Mouse (Mus musculus): ENCODE measurements around the gene Recql. TPM values are rescaled to one million over a fixed set of nuclear protein-coding genes. Genes with fewer than 3 reads are reported as not detected.
A peak's percentile ranks its signal among the peaks of the same experiment; 100 is the strongest.

Recql gene
- total RNA-seq (2022), result 10 to 100 TPM; 13.4 to 26.5 (median 19.8) TPM

DNA sequence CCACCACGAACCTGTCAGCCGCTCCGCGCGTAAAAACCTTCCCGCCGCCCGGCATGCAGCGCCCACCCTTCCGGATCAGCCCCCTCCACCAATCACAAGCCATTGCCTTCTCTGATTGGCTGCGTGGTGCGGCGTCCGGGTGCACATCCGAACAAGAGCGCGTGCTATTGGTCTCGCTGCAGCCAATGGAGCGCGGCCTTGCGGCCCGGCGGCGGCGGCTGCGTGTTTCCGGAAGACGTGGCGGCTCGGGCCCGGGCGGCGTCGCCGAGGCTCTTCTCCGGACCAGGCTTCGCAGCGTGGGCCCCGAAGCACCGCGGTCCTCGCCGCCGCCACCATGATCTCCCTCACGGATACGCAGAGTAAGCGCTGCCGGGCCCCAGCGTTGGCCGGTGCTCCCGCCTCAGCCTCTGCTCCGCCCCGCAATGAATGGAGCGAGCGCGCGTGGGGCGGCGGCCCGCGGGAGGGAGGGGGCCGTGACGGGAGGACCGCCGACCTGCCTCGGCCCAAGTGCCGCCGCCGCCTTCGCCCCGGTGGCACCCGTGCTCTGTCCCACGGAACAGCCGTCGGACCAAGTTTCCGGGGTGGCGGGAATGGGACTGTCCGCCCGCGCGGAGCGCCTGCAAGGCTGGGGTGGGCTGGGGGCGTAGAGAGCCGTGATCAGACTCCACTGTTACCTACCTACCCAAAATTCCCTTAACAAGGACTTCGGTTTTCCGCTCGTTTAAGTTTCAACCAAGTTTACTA, at the start of gene Recql, which contains the start of gene Golt1b:
Gene Recql, minus strand, starts transcription at position 77 of the 744 bp plus-strand sequence.
Gene Golt1b, plus strand, starts transcription at position 211 of the 744 bp plus-strand sequence.
- DNase-seq, result peak; percentile 98

DNA sequence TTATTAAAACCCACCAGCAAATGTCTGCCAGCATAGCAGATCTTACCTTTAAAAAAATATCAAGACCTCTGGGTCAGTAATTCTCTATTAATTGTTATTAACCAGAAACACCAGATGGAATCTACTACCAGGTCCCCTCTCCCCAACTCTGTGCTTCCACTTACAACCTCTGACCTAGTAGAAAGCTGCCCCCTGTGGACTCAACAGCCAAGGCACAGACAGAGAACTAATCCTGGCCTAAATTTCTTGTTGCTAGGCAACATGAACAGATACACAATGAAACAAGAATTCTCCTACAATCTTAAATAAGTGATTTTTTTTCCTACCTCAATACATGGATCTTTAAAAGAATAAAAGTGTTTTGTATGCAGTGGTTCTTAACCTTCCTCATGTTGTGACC, 42.2 kb upstream of the Recql start:
- no peak for DNase-seq

DNA sequence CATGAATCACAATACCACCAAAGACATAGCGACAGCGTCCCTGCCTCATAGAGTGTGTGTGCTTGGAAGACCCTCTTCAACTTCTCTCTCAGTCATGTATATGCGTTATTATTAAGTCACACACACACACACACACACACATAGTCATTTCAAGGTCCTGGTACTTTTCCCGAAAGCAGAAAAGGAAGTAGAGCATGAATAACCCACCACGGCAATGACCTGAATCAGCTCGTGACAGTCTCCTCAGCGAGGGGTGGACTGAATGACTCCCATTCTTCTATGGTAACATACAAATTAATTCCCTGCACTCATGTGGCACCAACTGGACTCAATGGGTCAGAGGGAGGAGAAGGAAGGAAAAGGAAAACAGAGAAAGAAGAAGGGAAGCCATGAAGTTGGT, 38.1 kb upstream of the Recql start:
- no peak for DNase-seq

DNA sequence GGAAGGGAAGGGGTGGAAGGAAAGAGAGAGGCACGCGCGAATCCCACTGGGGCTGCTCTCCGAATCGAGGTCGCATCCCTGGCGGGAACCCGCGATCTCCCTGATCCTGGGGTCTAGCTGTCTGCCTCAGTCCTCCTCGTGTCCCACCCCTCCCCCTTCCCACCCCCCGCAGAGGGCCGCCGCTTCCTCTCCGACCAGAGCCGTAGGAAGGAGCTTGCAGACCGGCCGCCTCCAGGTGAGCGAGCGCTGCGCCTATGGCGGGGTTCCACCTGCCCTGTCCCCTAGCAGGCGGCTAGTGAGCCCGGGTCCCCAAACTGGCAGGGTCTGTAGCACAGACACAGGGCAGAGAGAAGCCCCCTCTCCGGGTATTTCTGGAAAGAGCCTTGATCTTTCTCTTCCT, 27.7 kb upstream of the Recql start:
- DNase-seq, result no peak

DNA sequence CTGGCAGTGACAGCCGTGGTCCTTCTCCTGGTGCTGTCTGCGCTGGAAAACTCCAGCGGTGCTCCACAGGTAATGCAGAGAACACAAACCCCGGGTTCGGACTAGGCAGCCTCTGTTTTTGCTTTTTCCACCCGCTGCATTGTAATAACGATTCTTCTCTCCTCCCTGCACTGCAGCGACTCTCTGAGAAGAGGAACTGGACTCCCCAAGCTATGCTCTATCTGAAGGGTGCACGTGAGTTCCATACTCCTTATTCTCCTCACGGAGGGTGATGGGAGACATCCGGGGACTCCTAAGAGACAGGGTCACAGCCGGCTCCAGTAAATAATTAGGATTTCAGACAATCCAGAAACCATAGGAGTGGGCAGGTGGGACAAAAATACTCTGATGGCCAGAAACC, 27.0 kb upstream of the Recql start:
- DNase-seq, result no peak

DNA sequence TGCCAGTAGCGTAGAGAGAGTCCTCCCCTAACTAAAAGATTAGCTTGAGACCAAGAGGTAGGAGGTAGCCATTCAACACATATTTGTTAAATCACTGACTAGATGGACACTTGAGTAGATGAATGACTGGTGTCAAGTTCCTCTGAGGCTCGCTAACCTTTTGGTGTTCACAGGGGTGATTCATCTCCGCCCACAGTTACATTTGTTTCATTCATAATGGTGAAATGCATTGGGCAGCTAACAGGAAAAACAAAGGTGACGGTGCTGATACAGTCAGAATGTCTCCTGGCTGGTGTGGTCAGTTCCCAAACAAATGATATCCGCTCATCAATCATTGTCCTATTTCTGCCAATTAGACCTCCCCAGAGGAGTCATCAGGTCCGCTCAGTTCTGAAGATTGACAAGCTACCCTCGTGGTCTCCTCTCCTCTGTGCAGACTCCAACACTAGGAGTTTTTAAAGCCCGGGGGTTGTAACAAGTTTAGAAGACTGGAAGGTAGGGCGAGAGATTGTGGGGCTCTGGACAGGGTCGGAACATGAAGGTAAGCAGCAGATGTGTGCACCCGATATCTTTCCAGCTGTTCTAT, 26.1 kb upstream of the Recql start, which contains the start of gene Spx:
Gene Spx, plus strand, starts transcription at position 536 of the 586 bp plus-strand sequence.
- no peak for DNase-seq

DNA sequence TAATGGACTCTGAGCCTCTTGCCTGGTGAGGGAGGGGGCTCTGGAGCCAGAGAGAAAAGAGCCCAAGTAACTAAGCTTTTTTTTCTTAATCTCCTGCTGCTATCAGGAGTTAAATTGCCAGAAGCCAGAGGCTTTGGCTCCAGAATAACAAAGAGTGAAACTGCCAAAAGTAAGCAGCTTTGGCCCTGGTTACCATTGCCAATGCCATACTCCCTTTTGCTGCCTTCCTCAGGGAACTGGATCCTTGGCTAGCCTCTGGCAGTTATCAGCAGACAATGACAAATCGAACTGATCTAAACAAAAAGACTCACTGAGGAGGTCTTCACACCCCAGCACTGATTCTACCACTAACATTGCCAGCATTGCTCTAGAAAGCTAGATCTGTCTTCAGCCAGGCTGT, 24.3 kb upstream of the Recql start:
- DNase-seq, result no peak

DNA sequence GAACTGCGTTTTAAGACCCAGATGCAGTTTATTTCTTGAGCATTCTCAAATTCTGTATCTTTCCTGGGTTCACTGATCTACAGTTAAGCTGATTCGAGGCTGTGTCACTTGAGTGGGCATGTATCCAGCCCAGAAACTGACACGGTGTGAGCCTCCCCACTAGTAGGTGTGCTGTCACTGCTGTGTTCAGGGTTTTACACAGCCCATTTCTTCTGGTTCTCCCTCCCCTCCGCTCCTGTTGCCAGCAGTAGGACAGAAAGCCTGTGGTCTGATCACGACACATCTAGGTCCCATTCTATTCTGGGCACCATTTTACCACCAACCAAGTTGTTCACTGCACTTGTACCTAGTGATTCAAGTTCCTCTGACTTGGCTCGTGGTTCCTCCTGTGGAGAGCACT, 8.9 kb upstream of the Recql start:
- no peak for DNase-seq

DNA sequence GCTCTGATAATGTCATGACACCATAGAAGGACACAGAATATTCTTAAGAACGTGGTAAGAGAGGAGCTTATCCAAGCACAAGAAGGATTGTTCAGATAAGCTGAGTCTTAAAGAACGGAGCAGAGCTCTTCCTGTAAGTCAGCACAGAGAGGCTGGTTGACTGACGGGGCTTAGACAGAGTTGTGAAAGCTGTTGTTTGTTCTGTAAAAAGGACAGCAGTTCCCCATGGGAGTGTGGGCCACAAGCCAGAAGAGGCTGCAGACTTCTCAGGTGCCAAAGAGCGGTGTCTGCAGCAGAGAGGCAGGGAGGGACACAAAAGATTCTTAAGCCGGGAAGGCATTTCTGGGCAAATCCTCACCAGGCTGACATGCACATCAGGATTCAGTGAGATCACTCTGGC, 7.8 kb upstream of the Recql start:
- no peak for DNase-seq

DNA sequence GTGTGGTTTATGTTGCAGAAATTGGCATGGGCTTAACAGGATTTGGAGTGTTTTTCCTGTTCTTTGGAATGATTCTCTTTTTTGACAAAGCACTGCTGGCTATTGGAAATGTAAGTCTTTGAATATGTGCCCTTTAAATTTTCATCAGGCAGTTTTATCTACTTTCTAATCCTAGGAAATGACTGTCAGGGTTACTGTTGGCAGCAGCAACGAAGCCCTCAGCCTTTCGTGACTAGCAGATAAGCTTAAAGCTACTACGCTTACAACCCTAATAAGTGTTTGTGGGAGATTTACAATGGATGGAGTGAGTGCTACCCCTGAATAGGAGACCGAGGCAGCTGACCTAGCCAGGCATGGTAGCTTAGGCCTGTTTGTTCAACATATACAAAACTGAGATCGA, 5.4 kb upstream of the Recql start:
- DNase-seq, result no peak

DNA sequence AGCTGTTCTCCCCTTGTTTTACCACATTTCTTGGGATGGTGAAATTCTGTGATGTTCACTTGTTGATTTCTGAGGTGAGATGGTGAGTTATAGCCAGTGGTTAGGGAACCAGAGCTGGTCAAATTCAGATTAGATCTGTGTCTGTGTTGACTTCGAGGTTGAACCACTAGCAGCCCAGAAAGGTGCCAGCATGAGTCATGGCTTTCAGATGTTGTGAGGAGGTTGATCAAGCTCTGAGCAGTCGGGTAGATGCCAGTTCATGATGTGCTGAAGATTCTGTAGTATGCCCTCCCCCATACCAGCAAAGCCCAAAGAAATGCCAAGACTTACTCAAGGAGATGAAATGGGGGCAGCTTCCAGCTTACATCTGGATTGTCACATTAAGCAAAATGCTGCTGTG, 2.2 kb upstream of the Recql start:
- DNase-seq, result no peak

DNA sequence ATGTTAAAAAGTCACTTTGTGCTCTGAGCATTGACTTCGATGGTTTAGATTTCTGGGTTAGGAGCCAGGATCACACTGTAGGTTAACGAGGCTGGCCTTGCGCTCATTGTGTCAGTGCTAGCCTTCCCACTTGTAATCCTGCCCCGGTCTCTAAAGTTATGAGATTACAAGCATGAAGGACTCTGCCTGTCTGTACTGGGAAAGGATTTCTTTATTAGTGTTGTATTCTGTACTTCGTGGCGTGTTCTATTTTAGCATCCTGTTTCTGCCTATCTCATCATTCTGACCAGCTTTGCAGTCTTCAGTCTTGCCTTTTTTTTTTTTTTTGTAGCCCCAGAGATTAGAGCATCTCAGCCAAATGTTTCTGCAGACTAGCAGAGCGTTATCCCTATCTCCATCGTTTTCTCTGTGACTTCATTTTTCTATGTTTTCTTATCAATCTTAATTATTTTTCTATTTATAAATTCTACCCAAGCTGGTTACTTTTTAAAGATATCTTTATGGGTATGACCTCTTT, 926 bp upstream of the Recql start:
- no peak for DNase-seq

DNA sequence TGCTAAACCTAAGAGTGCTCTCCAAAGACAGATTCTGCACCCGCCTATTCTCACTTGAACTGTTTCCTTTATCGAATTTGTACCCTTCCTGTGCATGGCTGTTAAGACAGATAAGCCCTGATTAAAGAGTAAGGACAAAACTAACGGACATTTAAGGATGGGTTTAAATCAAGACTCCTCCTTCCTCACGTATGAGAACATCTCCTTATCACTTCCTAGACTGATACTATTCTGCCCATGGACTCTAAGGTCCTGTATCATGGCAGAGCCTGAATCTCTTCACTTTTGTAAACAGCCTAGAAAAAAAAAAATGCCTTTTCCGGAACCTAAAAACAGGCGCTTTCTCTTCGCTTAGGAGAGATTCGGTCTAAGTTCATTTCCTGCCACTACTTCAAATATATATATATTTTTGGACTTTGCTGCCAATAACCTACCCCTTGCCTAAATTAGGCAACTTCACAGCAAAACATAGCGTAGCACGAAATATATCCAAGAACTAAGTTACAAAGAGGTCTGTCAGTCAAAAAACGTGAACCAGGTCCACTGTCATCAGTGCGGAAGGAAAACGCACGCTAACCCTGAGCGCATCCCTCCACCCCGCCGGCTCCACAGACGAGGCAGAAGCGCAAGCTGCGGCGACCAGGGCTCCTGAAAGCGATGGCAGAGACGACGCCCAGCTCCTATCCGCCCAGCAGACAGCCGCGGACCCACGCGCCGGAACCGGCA, 439 bp downstream of the Recql start:
- no peak for DNase-seq

DNA sequence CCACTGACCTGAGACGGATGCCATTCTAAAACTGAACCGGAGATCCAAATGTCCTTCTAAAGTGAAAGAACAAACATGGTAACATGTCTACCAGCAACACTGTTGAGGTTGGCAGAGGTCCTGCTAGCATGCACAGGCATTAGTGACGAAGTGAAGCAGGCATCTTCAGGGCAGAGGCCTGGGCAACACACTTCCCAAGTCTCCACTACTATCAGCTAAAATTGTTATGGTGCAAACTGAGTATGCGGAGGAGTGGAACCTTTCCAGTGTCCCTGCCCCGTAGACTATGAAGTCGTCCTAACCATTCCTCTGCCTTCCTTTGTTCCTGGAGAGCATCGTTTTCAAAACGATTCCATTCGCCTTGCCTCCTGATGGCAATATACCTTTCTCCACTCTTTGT, 2.4 kb downstream of the Recql start:
- DNase-seq, result no peak

DNA sequence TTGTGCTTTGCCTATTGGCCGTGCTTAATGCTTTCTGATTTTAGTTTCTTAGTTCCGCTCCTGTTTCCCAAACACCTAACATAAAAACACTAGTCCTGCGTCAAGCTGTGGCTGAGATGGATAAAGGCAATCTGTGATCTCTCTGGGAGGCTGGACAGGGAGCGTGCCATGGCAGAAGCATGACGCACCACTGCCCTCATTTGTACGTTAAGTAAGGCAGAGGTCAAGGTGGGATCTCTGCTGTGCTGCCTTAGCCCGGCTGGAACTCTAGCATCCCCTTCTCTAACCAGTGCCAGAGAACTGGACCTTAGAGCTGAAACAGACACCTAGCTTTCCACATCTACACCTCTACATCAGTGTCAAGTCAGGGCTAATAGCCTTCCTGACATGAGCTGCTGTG, 5.3 kb downstream of the Recql start:
- no peak for DNase-seq

DNA sequence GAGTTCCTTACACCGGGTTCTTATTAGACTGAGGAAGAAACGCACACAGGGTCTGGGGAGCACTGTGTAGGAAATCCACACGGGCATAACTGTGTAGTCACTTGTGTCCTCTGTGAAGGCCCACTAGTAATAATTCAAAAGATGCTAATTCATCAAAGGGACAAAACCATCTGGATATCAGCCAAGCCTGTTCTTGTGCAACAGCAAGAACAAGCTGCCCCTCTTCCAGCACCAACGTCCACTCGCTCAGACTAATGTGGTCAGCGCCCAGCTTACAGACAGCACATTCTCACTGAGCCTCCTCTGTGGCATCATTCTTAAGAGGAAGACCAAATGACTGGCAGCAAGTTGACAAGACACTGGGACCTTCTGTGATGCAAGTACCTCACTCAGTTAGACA, 6.9 kb downstream of the Recql start:
- no peak for DNase-seq

DNA sequence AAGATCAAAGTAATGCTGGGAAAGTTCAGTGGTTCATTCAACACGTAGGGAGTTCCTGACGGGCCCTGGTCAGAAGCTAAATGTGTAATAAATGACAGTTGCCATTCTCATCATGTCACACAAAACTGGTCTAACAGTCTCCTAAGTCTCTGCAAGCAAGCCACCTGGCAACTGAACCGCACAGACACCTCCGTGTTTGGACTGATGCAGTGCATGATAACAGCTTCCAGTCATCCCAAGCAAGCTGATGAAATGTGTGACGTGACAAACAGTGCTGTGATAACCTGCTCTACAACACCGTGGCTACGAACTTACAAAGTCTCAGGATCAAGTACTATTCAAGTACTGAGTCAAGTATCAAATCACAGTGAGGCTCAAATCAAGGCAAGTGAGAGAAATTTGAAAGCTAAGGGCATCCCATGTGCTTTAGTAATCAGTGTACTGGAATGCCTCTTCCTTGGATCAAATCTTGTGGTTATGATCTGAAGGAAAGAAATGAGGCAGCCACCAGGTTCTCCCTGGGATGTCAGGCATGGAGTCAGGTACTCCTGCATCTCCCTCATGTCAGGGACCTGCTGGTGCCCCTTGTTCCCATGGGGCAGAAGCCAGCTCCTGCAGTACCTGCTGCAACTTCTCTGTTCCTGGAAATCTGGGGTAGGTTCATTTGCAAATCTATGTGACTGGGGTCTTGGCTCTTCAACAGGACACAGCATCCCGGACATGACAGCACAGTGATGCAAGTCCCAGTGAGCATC, 8.1 kb downstream of the Recql start:
- no peak for DNase-seq

DNA sequence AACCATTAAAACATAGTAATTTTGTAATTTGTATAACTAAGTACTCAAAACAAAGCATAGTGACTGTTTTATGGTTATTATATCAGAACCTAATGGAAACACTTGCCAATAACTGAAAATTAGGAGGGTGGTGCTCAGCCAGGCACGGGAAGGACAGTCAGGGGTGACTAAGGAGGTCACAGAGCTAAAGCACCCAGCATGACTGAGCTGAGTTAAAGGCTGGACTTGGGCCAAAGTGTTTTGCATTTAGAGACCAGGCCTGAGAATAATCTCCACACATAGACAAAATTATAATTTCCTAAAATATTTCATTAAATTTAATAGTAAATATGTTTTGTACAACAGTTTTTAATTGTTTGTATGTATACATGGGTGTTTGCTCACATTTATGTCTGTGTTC, 9.8 kb downstream of the Recql start:
- no peak for DNase-seq

DNA sequence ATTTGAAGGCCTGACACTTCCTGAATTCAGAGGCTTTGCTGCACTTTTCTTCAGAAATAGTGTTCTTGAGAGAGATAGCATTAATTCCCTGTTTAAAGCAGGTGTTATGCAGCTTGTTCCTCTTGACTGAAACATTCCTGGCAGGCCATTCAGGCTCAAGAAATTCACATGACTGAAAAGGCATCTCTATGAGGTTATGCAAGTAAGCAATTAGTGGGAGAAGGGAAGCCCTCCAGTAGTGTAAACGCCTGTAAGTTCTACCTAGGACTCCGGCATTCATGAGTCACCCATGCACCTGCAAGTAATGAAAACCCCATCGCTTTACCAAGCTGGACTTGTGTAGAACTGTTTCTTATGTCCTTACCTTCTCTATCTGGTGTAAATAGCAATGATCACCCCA, 17.3 kb downstream of the Recql start:
- DNase-seq, result no peak

DNA sequence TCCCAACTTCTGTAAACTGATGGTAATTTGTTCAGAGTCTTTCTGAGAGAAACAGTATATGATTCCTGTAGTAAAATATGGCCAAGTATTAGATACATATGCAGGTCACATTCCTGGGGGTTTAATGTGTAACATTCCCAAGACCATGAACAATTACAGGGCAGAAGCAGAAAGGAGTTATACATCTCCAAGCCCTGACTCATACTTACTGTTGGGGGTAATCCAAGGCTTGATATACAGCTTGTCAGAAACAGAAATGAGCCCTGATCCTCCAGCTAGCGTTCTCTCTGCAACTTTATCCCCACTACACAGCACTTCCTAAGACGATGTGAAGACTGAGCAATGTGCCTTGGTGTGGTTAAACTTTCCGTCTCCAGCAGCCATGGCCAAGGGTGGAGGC, 19.3 kb downstream of the Recql start:
- DNase-seq, result no peak

DNA sequence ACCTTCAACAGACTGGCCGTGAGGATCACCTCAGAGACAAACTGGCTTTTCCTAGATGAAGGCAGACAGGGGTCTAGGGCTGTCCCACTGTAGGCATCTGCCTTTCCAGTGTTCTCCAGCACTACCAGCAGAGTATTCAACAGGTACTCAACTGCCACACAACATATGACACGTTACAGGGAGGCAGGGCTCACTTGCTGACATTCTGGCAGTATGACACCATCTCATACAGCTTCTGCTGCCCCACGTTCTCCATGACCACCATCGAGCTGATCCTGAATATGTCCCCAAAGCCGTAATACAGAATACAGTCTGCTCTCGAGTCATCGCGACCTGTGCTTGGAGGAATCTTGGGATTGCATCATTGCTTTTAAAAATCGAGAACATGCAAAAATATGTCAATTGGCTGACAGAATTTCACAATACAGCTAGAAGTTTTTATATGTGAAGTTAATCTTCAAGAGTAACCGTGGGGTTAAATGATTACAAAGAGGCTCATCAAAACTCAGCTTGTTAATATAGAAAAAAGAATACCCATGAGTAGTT, 20.3 kb downstream of the Recql start:
- DNase-seq, result no peak

DNA sequence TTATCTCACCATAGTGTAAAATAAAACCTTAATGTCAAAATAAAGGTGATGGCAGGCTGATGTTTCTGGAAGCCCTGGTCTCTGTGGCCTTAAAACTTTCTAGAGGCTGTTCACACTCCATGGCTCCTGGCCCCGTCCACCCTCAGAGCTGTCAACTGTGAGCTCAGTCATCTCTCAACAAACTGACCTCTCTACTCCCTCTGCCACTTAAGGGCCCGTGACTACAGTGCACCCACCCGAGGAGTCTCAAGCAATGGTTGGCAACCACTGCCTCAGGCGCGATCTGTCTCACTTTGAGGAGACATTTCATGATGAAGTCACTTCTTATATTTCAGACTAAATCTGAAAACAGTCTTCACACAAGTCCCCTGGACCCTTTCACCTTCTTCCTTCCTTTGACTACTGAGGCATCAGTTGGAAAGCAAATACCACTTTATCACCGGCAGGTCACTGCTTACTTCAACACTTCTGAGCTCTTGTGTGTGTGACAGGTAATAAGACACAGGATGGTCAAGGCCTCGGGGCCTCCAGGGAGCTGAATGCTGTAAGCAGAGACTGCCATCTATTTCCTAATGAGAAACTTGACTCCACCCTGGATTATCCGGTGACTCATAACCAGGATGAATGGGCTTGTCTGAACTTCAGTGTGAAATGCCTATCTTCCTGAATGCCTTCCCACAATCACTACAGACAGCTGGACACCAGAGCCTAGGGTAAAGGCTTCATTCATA, 21.0 kb downstream of the Recql start:
- no peak for DNase-seq

Data from adrenal gland, adult 8-10 months (tissue).